Mouse (Mus musculus) left cerebral cortex, adult 9 months (tissue): ENCODE data around the gene Rnaset2a.
"Not testable (repeated sequence)": the region's sequence is repeated elsewhere in the genome, so short reads cannot be mapped to it uniquely, and the experiment has no call there.

Experiments
- DNase-seq, 2 experiments: peaks; one replicate each; pipeline ENCODE4 v3.0.0; 2022; ENCODE audit warnings: low spot score in 2 of 2

The Rnaset2a gene

GRCm38 (mm10) chr17:8147439-8148316, at the start of gene Rnaset2a, which contains the start of gene Gm49673:
TSS of gene Rnaset2a (minus strand) at chr17:8148097.
TSS of gene Gm49673 (minus strand) at chr17:8147788.
- DNase-seq: peak in 1 of 2 experiments; percentile 29

GRCm38 (mm10) chr17:8197652-8198051, 49.8 kb upstream of the Rnaset2a start:
- no peak for DNase-seq

- no peak for DNase-seq
These were observed 47.9 kb upstream of the Rnaset2a start for GRCm38 (mm10) chr17:8195685-8196376.

GRCm38 (mm10) chr17:8193678-8194077, 45.8 kb upstream of the Rnaset2a start:
- DNase-seq: peak in 1 of 2 experiments; percentile 36

GRCm38 (mm10) chr17:8184217-8184616, 36.3 kb upstream of the Rnaset2a start:
- no peak for DNase-seq

GRCm38 (mm10) chr17:8183815-8184214, 35.9 kb upstream of the Rnaset2a start:
- no peak for DNase-seq

- no peak for DNase-seq
These were observed 29.2 kb upstream of the Rnaset2a start for GRCm38 (mm10) chr17:8177090-8177489.

GRCm38 (mm10) chr17:8171081-8171480, 23.2 kb upstream of the Rnaset2a start:
- DNase-seq: no peak

- DNase-seq: no peak
These were observed 22.4 kb upstream of the Rnaset2a start for GRCm38 (mm10) chr17:8170331-8170730.

GRCm38 (mm10) chr17:8167436-8167835, 19.5 kb upstream of the Rnaset2a start:
- not testable (repeated sequence) for DNase-seq

GRCm38 (mm10) chr17:8166454-8166853, 18.6 kb upstream of the Rnaset2a start:
- DNase-seq: not testable (repeated sequence)

GRCm38 (mm10) chr17:8165977-8166376, 18.1 kb upstream of the Rnaset2a start:
- DNase-seq: not testable (repeated sequence)

- DNase-seq: not testable (repeated sequence)
These were observed 17.7 kb upstream of the Rnaset2a start for GRCm38 (mm10) chr17:8165608-8165945.

- peak; percentile 56 to 81 for DNase-seq
These were observed 17.1 kb upstream of the Rnaset2a start, which contains the start of gene Fgfr1op for GRCm38 (mm10) chr17:8164701-8165607. TSS of gene Fgfr1op (plus strand) at chr17:8165501.

- peak in 1 of 2 experiments; percentile 68 for DNase-seq
These were observed 13.1 kb upstream of the Rnaset2a start for GRCm38 (mm10) chr17:8160969-8161368.

GRCm38 (mm10) chr17:8158627-8159026, 10.7 kb upstream of the Rnaset2a start:
- not testable (repeated sequence) for DNase-seq

- not testable (repeated sequence) for DNase-seq
These were observed 8.1 kb upstream of the Rnaset2a start for GRCm38 (mm10) chr17:8155982-8156381.

- DNase-seq: not testable (repeated sequence)
These were observed 7.1 kb upstream of the Rnaset2a start for GRCm38 (mm10) chr17:8155010-8155409.

GRCm38 (mm10) chr17:8146931-8147330, 966 bp downstream of the Rnaset2a start:
- not testable (repeated sequence) for DNase-seq

GRCm38 (mm10) chr17:8143802-8144673, 3.9 kb downstream of the Rnaset2a start:
- DNase-seq: not testable (repeated sequence)
